Mouse (Mus musculus) small intestine, adult 2 months (tissue): ENCODE results near the gene Chtop.
A peak's percentile ranks its signal among the peaks of the same experiment; 100 is the strongest.

ENCODE experiments used
- CTCF ChIP-seq: fragments of 200-500 bp; IDR thresholded peaks from 2 replicates; pipeline ENCODE4 v1.5.1; 2012; ENCODE audit warnings: low read depth, mild to moderate bottlenecking, control low read depth, inconsistent platforms, low read length, moderate library complexity, mixed read lengths; ENCODE audit not compliant: insufficient replicate concordance, insufficient read length; ENCODE audit errors: extremely low read depth
- POLR2A ChIP-seq: fragments of 200-500 bp; IDR thresholded peaks from 2 replicates; pipeline ENCODE4 v1.6.1; 2012; ENCODE audit warnings: low read depth, mild to moderate bottlenecking, control low read depth, inconsistent platforms, low read length, moderate library complexity

GRCm38 (mm10) chr3:90537141-90537904 lies 28.0 kb upstream of the Chtop start, which contains the start of gene S100a16:
- TF ChIP-seq CTCF (no peak), POLR2A (peak; percentile 65; the same call in 1 of the 2 replicates)
